Mouse (Mus musculus) thymus, postnatal 10 days (tissue): Measurements from ENCODE around the gene Cd8a.

Source experiments
- DNase-seq, 2 experiments: peaks; one replicate each; pipeline ENCODE4 v3.0.0; 2021; ENCODE audit warnings: low spot score in 2 of 2

The Cd8a gene

GRCm38 (mm10) chr6:71369416-71369815 is 3.8 kb upstream of the Cd8a start:
- DNase-seq, result peak; percentile 86 to 94

GRCm38 (mm10) chr6:71371085-71371605 is 2.1 kb upstream of the Cd8a start:
- peak; percentile 70 to 81 for DNase-seq

- DNase-seq, result no peak
These were observed 1.0 kb upstream of the Cd8a start for GRCm38 (mm10) chr6:71372041-71372720.

- no peak for DNase-seq
These were observed 1.1 kb downstream of the Cd8a start for GRCm38 (mm10) chr6:71374311-71374829.

GRCm38 (mm10) chr6:71374921-71375320 is 1.7 kb downstream of the Cd8a start:
- DNase-seq, result no peak

GRCm38 (mm10) chr6:71376711-71377110 is 3.5 kb downstream of the Cd8a start:
- DNase-seq, result peak in 1 of 2 experiments; percentile 30

GRCm38 (mm10) chr6:71381654-71382053 is 8.4 kb downstream of the Cd8a start:
- DNase-seq, result no peak

- DNase-seq, result no peak
These were observed 17.3 kb downstream of the Cd8a start for GRCm38 (mm10) chr6:71390496-71390895.

- peak; percentile 63 to 68 for DNase-seq
These were observed 22.8 kb downstream of the Cd8a start for GRCm38 (mm10) chr6:71396016-71396415.

GRCm38 (mm10) chr6:71396761-71397160 is 23.5 kb downstream of the Cd8a start:
- DNase-seq, result no peak

- DNase-seq, result peak in 1 of 2 experiments; percentile 67
These were observed 25.8 kb downstream of the Cd8a start for GRCm38 (mm10) chr6:71398829-71399609.

- no peak for DNase-seq
These were observed 41.4 kb downstream of the Cd8a start for GRCm38 (mm10) chr6:71414624-71415023.

GRCm38 (mm10) chr6:71415446-71415845 is 42.2 kb downstream of the Cd8a start:
- no peak for DNase-seq

- no peak for DNase-seq
These were observed 45.6 kb downstream of the Cd8a start for GRCm38 (mm10) chr6:71418874-71419273.

GRCm38 (mm10) chr6:71420848-71421247 is 47.6 kb downstream of the Cd8a start:
- no peak for DNase-seq

- DNase-seq, result no peak
These were observed 48.9 kb downstream of the Cd8a start for GRCm38 (mm10) chr6:71422162-71422561.

GRCm38 (mm10) chr6:71423116-71423515 is 49.9 kb downstream of the Cd8a start:
- DNase-seq, result peak in 1 of 2 experiments; percentile 54

- no peak for DNase-seq
These were observed 52.5 kb downstream of the Cd8a start for GRCm38 (mm10) chr6:71425681-71426080.

GRCm38 (mm10) chr6:71427996-71428725 is 54.9 kb downstream of the Cd8a start:
- DNase-seq, result no peak
